Mouse (Mus musculus) lung, postnatal 0 days (tissue): ENCODE data around the gene Adgrg3.

Source experiments
- CTCF ChIP-seq: IDR thresholded peaks from 2 replicates; pipeline ENCODE4 v1.5.1; 2016; ENCODE audit warnings: antibody characterized with exemption, mild to moderate bottlenecking
- EP300 ChIP-seq: IDR thresholded peaks from 2 replicates; pipeline ENCODE4 v1.6.1; 2016; ENCODE audit warnings: antibody characterized with exemption, mild to moderate bottlenecking, control low read depth

DNA sequence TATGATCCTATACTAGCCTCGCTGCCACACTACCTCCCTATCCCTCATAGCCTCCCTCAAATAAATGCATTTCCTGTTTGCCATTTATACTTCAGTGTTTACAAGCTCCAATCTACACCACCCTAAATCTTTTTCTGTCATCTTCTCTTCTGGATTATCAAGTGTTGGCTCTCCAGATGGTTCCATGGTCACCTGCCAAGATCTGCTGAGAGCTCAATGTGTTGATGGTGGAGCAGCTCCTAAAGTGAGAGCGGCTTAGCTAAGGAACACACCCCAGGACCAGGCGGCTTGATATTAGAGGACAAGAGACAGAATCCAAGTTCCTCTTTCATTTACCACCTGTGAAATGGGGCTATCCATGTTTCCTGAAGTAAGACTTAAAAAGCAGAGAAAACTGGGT, 60.6 kb downstream of the Adgrg3 start:
- no peak for TF ChIP-seq CTCF
- TF ChIP-seq EP300 = no peak
